Mouse (Mus musculus): ENCODE measurements around the gene Map3k1. TPM values are rescaled to one million over a fixed set of nuclear protein-coding genes. Genes with fewer than 3 reads are reported as not detected.

Map3k1 gene
- polyA plus RNA-seq, 1 experiment from 2014 or later: 28.6 TPM

DNA sequence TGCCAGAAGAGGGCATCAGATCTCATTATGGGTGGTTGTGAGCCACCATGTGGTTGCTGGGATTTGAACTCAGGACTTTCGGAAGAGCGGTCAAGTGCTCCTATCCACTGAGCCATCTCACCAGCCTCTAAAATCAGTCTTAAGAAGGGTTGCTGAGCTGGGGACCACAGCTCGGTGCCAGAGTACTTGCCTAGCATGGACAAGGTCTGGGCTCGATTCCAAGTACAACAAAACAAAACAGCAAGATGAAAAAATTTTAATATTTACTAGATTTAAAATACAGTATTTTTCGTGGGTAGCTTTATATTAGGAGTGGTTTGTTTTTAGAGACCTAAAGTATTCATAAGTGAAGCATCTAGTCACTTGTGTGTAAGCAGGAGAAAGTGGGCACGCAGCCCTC is 55.5 kb downstream of the Map3k1 start:
- no peaks in the 10 kb centered on the region for H3K9me3 ChIP-seq
- no peak overlapping the region for H3K4me2 ChIP-seq
- H3K4me1 ChIP-seq: no peaks in the 10 kb centered on the region
- no peaks in the 10 kb centered on the region for H3K27me3 ChIP-seq
- WGBS: 72% methylated on average over 6 of the region's 6 CpGs
- H3K27ac ChIP-seq: no peak overlapping the region
- H3K36me3 ChIP-seq: peaks cover 96% of the 10 kb centered on the region
- no peak overlapping the region for H3K4me3 ChIP-seq
- no peak overlapping the region for H3K9ac ChIP-seq
- no peak for ATAC-seq (ENCODE audit: borderline replicate concordance, extremely low read depth, low FRiP score, low TSS enrichment)

DNA sequence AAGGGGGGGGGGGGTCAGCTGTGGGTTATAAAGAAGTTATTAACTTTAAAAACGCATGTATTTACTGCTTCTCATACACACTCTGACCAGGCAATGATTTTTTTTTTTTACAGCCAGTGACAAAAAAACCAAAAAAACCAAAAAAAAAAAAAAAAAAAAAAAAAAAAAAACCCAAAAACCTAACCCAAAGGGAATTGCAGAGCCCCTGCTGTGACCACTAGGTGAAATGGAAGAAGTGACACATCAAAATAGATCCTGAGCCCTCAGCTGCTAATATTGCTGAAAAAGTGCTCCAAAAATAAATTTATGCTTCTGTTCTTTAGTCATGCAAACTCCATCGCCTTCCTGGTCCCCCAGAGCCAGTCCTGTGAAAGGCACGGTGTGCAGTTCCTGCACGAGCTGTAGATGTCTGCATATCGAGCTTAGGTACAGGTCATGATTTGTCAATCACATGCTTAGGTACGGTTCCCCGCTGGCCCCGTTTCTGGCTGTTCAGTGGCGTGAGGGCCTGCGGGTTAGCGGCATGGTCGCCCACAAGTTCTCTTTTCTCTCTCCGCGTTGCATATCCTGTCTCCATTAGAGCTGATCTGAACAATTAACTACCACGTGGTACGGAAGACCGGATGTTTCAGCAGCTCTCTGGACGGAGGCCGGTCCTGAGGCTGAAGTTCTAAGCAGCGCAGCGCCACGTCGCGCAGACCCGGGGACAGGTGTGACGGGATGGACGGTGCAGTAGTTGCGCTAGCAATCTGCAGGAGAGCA is 60.3 kb downstream of the Map3k1 start:
- Histone ChIP-seq H3K9ac (no peak overlapping the region), H3K36me3 (peaks cover 55% of the 10 kb centered on the region), H3K9me3 (no peaks in the 10 kb centered on the region), H3K4me3 (no peak overlapping the region), H3K4me1 (no peaks in the 10 kb centered on the region), H3K27ac (no peak overlapping the region), H3K27me3 (no peaks in the 10 kb centered on the region), H3K4me2 (no peak overlapping the region)
- ATAC-seq (ENCODE audit: borderline replicate concordance, extremely low read depth, low FRiP score, low TSS enrichment): no peak
- 91% methylated on average over 28 of the region's 28 CpGs for WGBS

DNA sequence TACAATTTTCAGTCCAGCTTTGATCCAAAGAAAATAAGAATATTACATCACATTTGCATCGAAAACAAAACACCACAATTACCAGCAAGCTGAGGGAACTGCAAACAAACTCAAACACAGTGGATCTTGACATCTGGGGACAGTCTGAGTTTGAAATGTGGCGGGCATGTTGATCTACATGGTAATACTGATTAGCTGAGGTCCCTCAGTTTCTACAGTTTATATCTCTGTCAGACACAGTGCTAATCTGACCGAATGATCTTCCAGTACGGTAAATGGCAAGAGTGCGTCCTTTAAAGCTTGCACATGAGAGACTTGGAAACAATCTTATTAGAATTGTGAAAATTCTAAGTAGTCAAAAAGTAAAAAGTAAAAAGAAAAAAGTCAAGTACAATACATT is 62.0 kb downstream of the Map3k1 start:
- Histone ChIP-seq H3K36me3 (peaks cover 41% of the 10 kb centered on the region), H3K4me3 (no peak overlapping the region), H3K27me3 (no peaks in the 10 kb centered on the region), H3K27ac (no peak overlapping the region), H3K4me2 (no peak overlapping the region), H3K4me1 (no peaks in the 10 kb centered on the region), H3K9ac (no peak overlapping the region), H3K9me3 (no peaks in the 10 kb centered on the region)
- WGBS: 91% methylated on average over 5 of the region's 5 CpGs
- ATAC-seq (ENCODE audit: borderline replicate concordance, extremely low read depth, low FRiP score, low TSS enrichment): no peak

DNA sequence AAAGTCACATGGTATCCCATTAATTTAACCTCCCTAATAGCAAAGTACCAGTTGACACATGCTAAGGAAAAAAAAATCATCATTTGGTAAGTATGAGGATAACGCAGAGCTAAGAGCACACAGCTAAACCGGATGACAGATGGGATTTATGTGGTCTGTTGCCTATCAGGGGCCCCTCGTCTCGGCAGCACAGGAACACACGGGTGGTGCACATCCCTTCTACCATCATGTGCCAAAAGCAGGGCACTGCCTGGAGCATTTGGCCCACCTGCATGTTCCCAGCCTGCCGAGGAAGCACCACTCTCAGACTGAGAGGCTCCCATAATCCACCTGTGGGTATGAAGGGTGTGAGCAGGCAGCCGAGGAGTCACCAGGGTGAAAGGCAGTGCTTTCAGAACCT is 63.6 kb downstream of the Map3k1 start:
- H3K4me2 ChIP-seq: no peak overlapping the region
- 66% methylated on average over 7 of the region's 7 CpGs for WGBS
- no peaks in the 10 kb centered on the region for H3K27me3 ChIP-seq
- peaks cover 24% of the 10 kb centered on the region for H3K36me3 ChIP-seq
- no peak overlapping the region for H3K27ac ChIP-seq
- no peaks in the 10 kb centered on the region for H3K4me1 ChIP-seq
- no peaks in the 10 kb centered on the region for H3K9me3 ChIP-seq
- H3K4me3 ChIP-seq: no peak overlapping the region
- no peak overlapping the region for H3K9ac ChIP-seq
- no peak for ATAC-seq (ENCODE audit: borderline replicate concordance, extremely low read depth, low FRiP score, low TSS enrichment)

DNA sequence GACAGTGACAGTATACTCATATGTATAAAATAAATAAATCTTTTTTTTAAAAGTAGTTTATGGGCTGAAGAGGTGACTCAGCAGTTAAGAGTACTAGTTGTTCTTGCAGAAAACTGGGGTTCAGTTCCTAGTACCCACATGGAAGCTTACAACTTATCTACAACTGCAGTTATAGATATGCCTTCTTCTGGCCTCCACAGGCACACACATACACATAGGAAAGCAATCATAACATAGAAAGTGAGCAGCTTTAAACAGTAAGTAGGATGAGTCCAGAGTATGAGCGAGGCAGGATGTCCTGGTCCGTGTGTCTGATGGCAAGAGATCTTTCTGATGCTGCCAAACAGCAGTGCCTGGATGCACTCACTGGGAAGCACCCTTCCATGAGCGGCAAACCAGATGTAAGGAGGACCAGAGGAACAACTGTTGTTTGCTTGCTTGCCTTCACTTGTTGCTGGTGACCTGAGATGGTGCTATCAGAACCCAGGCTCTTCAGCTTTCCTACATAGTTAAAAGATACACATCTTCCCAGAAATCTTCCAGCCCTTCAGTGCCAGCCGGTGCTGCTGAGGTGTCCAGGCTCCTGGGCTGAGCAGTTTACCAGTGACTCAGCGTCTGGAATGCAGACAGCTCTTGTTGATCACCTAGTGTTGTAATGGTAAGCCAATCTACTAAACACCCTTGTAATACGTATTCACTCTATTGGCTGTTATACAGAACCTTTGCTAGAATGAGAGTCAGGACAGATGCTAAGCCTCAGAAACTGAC is 64.4 kb downstream of the Map3k1 start:
- Histone ChIP-seq H3K4me3 (no peak overlapping the region), H3K4me1 (no peaks in the 10 kb centered on the region), H3K9me3 (no peaks in the 10 kb centered on the region), H3K27ac (no peak overlapping the region), H3K4me2 (no peak overlapping the region), H3K36me3 (peaks cover 16% of the 10 kb centered on the region), H3K9ac (no peak overlapping the region), H3K27me3 (no peaks in the 10 kb centered on the region)
- WGBS: 65% methylated on average over 6 of the region's 6 CpGs
- no peak for ATAC-seq (ENCODE audit: borderline replicate concordance, extremely low read depth, low FRiP score, low TSS enrichment)

DNA sequence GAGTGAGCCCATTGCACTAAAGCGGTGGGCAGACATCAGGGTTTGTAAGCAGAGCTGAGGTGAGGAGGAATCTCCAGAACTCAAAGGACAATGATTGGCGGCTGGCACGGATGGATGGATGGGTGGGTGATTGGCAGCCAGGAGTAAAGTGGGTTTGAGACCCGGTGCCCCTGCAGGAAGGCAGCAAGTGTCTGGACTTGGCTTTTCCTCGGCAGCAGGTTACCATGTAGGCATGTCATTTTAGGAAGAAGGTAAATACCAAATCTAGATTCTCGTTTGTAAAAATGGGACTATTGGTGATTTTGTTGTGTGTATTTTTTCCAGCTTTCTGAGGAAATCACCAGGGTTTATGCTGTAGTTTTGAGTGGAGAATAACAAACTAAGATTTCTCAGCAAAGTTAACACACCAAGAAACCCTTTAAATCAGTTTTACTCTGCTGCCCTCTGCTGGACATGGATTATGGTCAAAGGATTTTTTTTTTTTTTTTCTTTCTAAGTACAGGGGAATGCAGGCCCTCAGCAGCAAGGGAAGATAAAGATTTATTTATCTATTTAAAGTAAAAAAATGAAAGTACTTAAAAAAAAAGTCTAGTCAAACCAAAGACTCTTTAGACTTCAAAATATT is 66.7 kb downstream of the Map3k1 start:
- H3K36me3 ChIP-seq: 0 out of 2 replicates have a peak, but pooled peaks cover 5% of the 10 kb centered on the region
- WGBS: 50% methylated on average over 6 of the region's 6 CpGs
- no peak for ATAC-seq (ENCODE audit: borderline replicate concordance, extremely low read depth, low FRiP score, low TSS enrichment)

DNA sequence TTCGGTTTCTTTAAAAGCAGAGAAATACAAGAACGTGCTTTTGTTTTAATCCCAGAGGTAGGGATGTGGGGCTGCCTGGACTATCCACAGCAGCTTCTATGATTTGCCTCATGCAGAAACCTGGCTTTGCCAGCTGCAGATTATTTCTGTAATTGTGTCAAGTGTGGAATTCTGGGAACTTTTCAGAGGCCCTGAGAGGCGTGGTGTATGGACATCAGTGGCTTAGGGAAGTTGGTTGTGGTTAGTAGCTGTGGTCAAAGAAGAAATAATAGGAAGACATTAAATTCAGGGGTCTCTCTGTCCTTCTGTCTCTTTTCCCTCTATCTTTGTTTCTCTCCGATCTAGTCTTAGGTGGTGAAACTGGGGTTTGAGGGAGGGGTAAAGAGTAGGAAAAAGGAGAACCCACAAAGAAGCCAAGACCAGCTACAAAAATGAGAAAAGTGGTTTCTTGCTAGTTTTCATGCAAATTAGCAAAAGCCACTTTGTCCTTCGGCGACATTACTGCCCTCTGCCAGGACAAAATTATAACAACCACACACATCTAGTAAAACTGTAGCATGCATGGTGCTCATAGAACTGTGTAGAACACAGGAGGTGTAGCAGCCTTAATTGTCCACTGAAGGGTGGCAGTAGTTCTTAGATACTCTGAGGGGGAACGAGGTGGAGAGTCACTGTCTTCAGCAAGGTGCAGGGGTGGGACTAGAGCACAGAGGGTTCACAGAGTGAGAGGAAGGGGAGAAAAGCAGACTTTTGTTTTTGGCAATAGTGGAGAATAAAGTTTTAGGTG is 67.4 kb downstream of the Map3k1 start:
- Histone ChIP-seq H3K9ac (no peak overlapping the region), H3K4me1 (no peaks in the 10 kb centered on the region), H3K27me3 (no peaks in the 10 kb centered on the region), H3K9me3 (peaks cover 4% of the 10 kb centered on the region; the same call in 1 of the 2 replicates), H3K36me3 (no peaks in the 10 kb centered on the region), H3K4me3 (no peak overlapping the region), H3K27ac (no peak overlapping the region), H3K4me2 (no peak overlapping the region)
- 79% methylated on average over 7 of the region's 7 CpGs for WGBS
- no peak for ATAC-seq (ENCODE audit: borderline replicate concordance, extremely low read depth, low FRiP score, low TSS enrichment)

More for the DNA sequence above, 66.7 kb downstream of the Map3k1 start:
- H3K4me3 ChIP-seq: no peak overlapping the region
- H3K27me3 ChIP-seq: no peaks in the 10 kb centered on the region
- H3K9me3 ChIP-seq: peaks cover 4% of the 10 kb centered on the region; the same call in 1 of the 2 replicates
- no peak overlapping the region for H3K9ac ChIP-seq
- no peak overlapping the region for H3K4me2 ChIP-seq
- H3K27ac ChIP-seq: no peak overlapping the region
- no peaks in the 10 kb centered on the region for H3K4me1 ChIP-seq

DNA sequence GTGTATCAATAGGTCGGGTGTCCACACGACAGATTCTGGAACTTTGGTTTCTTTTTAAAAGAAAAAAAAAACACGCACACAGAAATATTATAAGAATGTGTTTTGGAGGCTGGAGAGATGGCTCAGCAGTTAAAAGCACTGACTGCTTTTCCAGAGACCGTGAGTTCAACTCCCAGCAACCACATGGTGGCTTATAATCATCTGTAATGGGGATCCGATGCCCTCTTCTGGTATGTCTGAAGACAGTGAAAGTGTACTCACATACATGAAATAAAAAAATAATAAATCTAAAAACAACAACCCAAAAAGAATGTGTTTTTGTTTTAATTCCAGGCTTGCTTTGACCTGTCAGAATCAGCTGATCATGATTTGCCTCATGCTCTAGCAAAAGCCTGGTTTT is 81.9 kb downstream of the Map3k1 start:
- Histone ChIP-seq H3K4me3 (no peak overlapping the region), H3K9ac (no peak overlapping the region), H3K27me3 (no peaks in the 10 kb centered on the region), H3K27ac (no peak overlapping the region), H3K4me2 (no peak overlapping the region), H3K36me3 (no peaks in the 10 kb centered on the region), H3K4me1 (0 out of 2 replicates have a peak, but pooled peaks cover 4% of the 10 kb centered on the region), H3K9me3 (no peaks in the 10 kb centered on the region)
- ATAC-seq (ENCODE audit: borderline replicate concordance, extremely low read depth, low FRiP score, low TSS enrichment): no peak
- WGBS: 90% methylated on average over 5 of the region's 5 CpGs

DNA sequence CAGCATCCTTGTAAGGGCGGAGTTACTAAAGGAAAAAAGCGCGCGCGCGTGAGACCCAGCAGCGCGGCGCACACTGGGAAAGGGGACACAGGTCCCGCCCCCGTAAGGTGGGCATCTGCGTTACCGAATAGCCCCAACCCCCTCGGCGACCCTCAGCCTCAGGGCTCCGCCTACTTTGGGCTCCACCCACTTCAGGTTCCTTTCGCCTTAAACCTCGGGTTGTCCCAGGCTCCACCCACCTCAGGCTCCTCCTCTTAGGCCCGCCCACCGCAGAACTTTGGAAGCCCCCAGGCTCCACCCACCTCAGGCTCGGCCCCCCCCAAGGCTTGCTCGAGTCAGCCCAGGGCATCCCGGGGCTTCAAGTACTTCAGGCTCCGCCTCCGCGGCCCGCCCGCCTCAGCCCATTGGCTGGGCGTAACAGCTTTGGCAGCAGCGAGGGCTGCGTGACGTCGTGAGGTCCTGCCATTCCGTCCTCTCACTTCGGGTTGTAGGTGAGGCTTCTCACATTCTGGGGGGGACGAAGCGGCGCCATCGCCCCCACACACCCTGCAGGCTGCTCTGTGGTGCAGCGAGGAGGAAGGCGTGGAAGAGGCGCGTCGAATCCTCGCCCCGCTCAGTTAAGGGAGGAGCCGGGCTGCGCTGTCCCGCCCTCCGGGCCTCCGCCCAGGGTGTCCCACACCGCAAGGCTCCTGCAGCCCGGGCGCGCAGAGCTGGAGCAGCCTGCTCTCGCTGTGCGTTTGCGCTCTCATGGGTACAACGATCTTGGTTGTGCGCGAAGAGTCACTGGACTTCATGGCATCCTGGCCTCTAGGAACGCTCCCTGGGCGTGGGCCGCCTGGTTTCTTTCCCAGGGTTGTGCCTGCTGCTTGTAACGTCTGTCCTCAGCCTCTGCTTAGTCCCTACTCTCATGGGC is 83.4 kb downstream of the Map3k1 start:
- peak; percentile 99 for ATAC-seq (ENCODE audit: borderline replicate concordance, extremely low read depth, low FRiP score, low TSS enrichment)
- Histone ChIP-seq H3K4me2 (peak overlapping the region; percentile 87), H3K27me3 (no peaks in the 10 kb centered on the region), H3K9ac (peak overlapping the region; percentile 67), H3K36me3 (no peaks in the 10 kb centered on the region), H3K9me3 (no peaks in the 10 kb centered on the region), H3K4me3 (peak overlapping the region; percentile 70), H3K4me1 (0 out of 2 replicates have a peak, but pooled peaks cover 4% of the 10 kb centered on the region), H3K27ac (peak overlapping the region; percentile 90)
- 0% methylated on average over 65 of the region's 65 CpGs for WGBS

DNA sequence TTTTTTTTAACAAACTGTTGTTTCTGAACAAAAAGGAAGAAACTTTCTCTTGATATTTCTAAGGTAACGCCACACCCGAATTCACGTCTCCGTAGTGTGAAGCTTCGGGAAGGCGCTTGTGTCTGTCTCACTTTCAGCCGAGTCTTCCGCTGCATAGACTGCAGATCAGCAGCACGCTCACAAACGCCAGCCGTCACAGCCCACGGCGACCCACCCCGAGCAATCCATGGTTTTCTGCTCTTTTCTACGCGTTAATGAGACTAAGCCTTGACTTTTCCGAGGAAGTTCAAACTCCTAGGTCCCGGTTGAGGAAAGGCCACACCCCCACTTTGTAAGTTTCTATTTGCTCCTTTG is 84.0 kb downstream of the Map3k1 start:
- Histone ChIP-seq H3K9ac (peak overlapping the region; percentile 53), H3K27ac (peak overlapping the region; percentile 90), H3K4me2 (peak overlapping the region; percentile 87), H3K36me3 (peaks cover under 1% of the 10 kb centered on the region; the same call in 1 of the 2 replicates), H3K4me1 (0 out of 2 replicates have a peak, but pooled peaks cover 4% of the 10 kb centered on the region), H3K4me3 (peak overlapping the region; percentile 70), H3K9me3 (no peaks in the 10 kb centered on the region), H3K27me3 (no peaks in the 10 kb centered on the region)
- WGBS: under 1% methylated on average over 18 of the region's 18 CpGs
- no peak for ATAC-seq (ENCODE audit: borderline replicate concordance, extremely low read depth, low FRiP score, low TSS enrichment)

DNA sequence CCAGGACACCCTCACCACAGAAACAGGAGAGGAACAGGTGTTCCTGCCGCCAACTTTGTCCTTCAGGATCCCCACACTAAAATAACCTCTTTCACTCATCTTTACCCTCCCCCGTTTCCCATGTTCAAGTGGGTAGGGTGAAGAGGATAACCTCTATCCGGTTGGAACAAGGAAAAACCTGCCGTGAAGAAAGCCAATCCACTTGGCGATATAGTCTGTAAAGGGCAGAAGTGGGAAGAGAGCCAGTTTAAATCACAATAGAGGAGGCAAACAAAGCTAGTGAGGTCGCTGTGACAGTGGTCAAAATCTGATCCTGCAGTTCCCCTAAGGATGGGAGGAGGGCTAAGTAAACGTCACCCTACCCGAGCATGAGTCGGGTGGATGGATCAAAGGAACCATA is 89.1 kb downstream of the Map3k1 start:
- Histone ChIP-seq H3K36me3 (peaks cover 30% of the 10 kb centered on the region), H3K27me3 (no peaks in the 10 kb centered on the region), H3K9ac (no peak overlapping the region), H3K9me3 (no peaks in the 10 kb centered on the region), H3K4me2 (no peak overlapping the region), H3K4me1 (no peaks in the 10 kb centered on the region), H3K4me3 (no peak overlapping the region), H3K27ac (no peak overlapping the region)
- no peak for ATAC-seq (ENCODE audit: borderline replicate concordance, extremely low read depth, low FRiP score, low TSS enrichment)
- 47% methylated on average over 9 of the region's 9 CpGs for WGBS
